Mouse (Mus musculus): Measurements from ENCODE around the gene Cabp7. TPM values are rescaled to one million over a fixed set of nuclear protein-coding genes. Genes with fewer than 3 reads are reported as not detected.
A peak's percentile ranks its signal among the peaks of the same experiment; 100 is the strongest.

Gene Cabp7
- polyA plus RNA-seq, 1 experiment: 5.2 TPM

GRCm38 (mm10) chr11:4704072-4704964 lies 42.3 kb downstream of the Cabp7 start, which contains the start of the genes Uqcr10 and Zmat5:
Uqcr10 (minus strand) TSS chr11:4704342.
Zmat5 (plus strand) TSS chr11:4704678.
- peak; percentile 98 for DNase-seq (ENCODE audit: low read depth)
- no peak for TF ChIP-seq CTCF (IDR thresholded peaks at IDR 0.05; ENCODE audit: borderline replicate concordance, extremely low read depth, insufficient read depth, insufficient read length)
- TF ChIP-seq POLR2A (IDR thresholded peaks at IDR 0.05; ENCODE audit: borderline replicate concordance, extremely low read depth, insufficient read depth, insufficient read length, poor library complexity, severe bottlenecking): peak; percentile 72; the same call in 1 of the 2 replicates

DNA sequence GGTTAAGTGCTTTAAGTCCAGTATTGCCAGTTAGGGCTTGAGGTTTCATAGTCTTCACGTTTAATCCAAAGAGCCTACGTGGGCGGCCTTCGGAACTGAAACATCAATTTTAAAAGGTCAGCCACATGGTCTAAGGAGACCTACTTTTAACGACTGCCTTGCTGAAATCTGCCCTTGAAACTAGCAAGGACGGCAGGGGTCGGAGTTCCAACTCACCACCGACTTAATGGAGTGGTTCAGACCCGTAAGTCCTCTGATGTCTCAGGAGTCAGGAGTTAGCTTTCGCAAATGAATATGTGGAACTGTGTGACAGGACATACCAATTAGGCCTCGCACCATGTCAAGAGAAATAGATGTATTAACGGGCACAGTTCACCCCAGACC lies 42.9 kb downstream of the Cabp7 start:
- no peak for DNase-seq (ENCODE audit: low read depth)
- no peak for TF ChIP-seq CTCF (IDR thresholded peaks at IDR 0.05; ENCODE audit: borderline replicate concordance, extremely low read depth, insufficient read depth, insufficient read length)
- no peak for TF ChIP-seq POLR2A (IDR thresholded peaks at IDR 0.05; ENCODE audit: borderline replicate concordance, extremely low read depth, insufficient read depth, insufficient read length, poor library complexity, severe bottlenecking)

DNA sequence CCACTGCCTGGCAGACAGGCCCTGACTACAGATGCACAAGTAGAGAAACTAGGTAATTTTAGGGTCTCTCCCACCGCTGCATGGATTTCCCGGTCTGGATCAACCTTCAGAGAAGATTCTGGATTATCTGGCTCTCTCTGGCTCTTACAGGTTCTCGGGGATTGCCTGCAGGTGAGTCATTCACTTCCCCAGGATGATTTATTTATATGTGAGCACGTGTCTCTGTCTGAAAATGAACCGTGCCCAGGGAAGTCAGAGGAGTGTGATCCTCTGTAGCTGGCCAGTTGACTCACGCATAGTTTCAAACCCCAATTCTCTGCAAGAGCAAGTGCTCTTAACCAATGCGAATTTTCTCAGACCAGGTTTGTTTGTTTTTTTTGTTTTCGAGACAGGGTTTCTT lies 45.9 kb downstream of the Cabp7 start:
- no peak for DNase-seq (ENCODE audit: low read depth)
- TF ChIP-seq CTCF (IDR thresholded peaks at IDR 0.05; ENCODE audit: borderline replicate concordance, extremely low read depth, insufficient read depth, insufficient read length): no peak
- TF ChIP-seq POLR2A (IDR thresholded peaks at IDR 0.05; ENCODE audit: borderline replicate concordance, extremely low read depth, insufficient read depth, insufficient read length, poor library complexity, severe bottlenecking): no peak

- peak; percentile 31 for DNase-seq (ENCODE audit: low read depth)
- TF ChIP-seq CTCF (IDR thresholded peaks at IDR 0.05; ENCODE audit: borderline replicate concordance, extremely low read depth, insufficient read depth, insufficient read length) (peak; percentile 22; the same call in 1 of the 2 replicates), POLR2A (IDR thresholded peaks at IDR 0.05; ENCODE audit: borderline replicate concordance, extremely low read depth, insufficient read depth, insufficient read length, poor library complexity, severe bottlenecking) (no peak)
Measured at GRCm38 (mm10) chr11:4697043-4697983, 49.3 kb downstream of the Cabp7 start.

DNA sequence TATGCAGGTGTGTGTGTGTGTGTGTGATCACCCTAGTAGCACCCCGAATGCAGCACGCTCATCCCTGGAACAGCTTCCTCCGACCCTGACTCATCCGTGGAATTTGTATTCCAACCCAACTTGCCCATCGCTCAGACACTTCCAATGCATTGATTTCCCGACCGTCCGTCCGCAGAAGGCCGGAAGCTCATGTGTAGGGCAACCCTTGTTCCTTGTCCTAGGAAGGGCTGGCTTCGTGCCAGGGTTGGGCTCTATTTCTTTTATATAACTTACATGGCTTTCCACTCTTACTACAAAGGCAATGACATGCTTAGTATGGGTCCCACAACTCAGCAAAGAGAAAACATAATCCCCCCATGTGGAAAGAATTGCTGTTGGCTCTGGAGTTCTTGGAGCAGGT lies 54.4 kb downstream of the Cabp7 start:
- TF ChIP-seq POLR2A (IDR thresholded peaks at IDR 0.05; ENCODE audit: borderline replicate concordance, extremely low read depth, insufficient read depth, insufficient read length, poor library complexity, severe bottlenecking) (no peak), CTCF (IDR thresholded peaks at IDR 0.05; ENCODE audit: borderline replicate concordance, extremely low read depth, insufficient read depth, insufficient read length) (no peak)
- DNase-seq (ENCODE audit: low read depth): no peak

DNA sequence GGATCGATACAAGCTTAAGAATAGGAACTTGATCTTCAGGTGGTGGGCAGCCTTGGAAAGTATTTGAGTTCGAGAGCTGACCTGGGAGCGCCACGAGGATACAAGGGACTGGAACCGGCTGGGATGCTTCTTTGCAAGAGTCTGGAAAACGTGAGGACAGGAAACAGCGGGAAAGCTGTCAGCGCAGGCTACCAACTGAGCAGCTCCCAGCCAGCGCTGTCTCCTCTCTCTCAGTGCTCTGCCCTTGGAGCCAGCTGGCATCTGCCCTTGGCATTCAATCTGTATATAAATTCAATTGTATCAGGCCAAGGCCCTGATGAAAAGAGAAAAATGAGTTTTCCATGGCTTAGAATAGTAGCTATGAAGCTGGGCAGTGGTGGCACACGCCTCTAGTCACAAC lies 55.4 kb downstream of the Cabp7 start:
- DNase-seq (ENCODE audit: low read depth): peak; percentile 36
- TF ChIP-seq POLR2A (IDR thresholded peaks at IDR 0.05; ENCODE audit: borderline replicate concordance, extremely low read depth, insufficient read depth, insufficient read length, poor library complexity, severe bottlenecking): no peak
- no peak for TF ChIP-seq CTCF (IDR thresholded peaks at IDR 0.05; ENCODE audit: borderline replicate concordance, extremely low read depth, insufficient read depth, insufficient read length)

DNA sequence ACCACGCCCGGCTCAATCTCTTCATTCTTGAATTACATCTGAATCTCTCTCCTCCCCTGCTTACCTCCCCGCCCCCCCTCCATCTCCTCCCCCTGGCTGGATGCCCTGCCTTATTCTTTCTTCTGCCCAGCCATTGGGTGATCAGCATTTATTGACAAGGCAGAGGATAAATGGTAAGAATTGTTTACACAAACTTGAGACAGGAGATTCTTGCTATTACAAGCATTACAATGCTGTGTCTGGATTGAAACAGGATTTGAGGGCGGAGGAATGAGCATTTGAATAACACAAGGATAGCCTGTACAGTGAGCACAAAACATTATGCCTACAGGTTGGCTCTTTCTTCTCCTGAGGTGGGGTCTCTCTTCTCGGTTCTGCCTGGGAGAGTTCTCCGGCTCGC lies 56.2 kb downstream of the Cabp7 start:
- no peak for TF ChIP-seq CTCF (IDR thresholded peaks at IDR 0.05; ENCODE audit: borderline replicate concordance, extremely low read depth, insufficient read depth, insufficient read length)
- TF ChIP-seq POLR2A (IDR thresholded peaks at IDR 0.05; ENCODE audit: borderline replicate concordance, extremely low read depth, insufficient read depth, insufficient read length, poor library complexity, severe bottlenecking): no peak
- no peak for DNase-seq (ENCODE audit: low read depth)

DNA sequence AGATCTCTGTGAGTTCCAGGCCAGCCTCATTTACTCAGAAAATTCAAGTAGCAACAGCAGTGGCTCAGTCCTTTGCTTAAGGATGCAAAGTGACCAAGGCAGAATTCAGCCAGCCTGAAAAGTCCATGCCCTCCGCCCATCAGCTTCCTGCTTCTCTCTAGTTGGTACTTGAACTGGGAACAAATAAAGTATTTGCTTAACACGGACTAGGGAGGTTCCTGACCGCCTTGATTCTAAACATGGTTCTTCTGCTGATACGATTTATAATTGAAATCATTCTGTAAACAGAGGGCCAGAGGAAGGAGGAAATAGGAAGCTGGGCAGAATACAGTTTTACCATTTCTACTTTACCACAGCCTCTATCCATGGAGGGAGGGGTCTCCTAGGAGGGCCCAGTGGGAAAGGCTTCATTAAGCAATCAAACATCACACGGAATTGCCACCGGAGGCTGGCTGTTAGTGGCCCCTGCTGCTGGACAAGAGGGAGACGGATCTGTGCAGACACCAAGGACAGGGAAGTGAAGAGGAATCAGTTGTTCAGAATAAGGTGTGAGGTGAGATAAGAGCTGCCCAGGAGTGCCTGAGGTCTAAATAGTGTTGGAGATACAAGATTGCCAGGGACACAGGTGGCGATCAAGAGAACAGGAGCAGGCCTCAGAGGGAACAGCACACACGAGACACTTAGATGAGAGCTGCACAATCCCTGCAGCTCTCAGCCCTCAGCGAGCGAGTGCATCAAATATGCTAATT lies 57.8 kb downstream of the Cabp7 start:
- TF ChIP-seq CTCF (IDR thresholded peaks at IDR 0.05; ENCODE audit: borderline replicate concordance, extremely low read depth, insufficient read depth, insufficient read length) (no peak), POLR2A (IDR thresholded peaks at IDR 0.05; ENCODE audit: borderline replicate concordance, extremely low read depth, insufficient read depth, insufficient read length, poor library complexity, severe bottlenecking) (no peak)
- DNase-seq (ENCODE audit: low read depth): no peak

GRCm38 (mm10) chr11:4687874-4688273 lies 58.7 kb downstream of the Cabp7 start:
- TF ChIP-seq POLR2A (IDR thresholded peaks at IDR 0.05; ENCODE audit: borderline replicate concordance, extremely low read depth, insufficient read depth, insufficient read length, poor library complexity, severe bottlenecking) (no peak), CTCF (IDR thresholded peaks at IDR 0.05; ENCODE audit: borderline replicate concordance, extremely low read depth, insufficient read depth, insufficient read length) (no peak)
- DNase-seq (ENCODE audit: low read depth): no peak

GRCm38 (mm10) chr11:4687027-4687426 lies 59.6 kb downstream of the Cabp7 start:
- DNase-seq (ENCODE audit: low read depth): no peak
- TF ChIP-seq CTCF (IDR thresholded peaks at IDR 0.05; ENCODE audit: borderline replicate concordance, extremely low read depth, insufficient read depth, insufficient read length) (no peak), POLR2A (IDR thresholded peaks at IDR 0.05; ENCODE audit: borderline replicate concordance, extremely low read depth, insufficient read depth, insufficient read length, poor library complexity, severe bottlenecking) (no peak)

Other genes starting within 250 kb of the Cabp7 start
- 41.4 and 53.7 TPM in 2 replicates for gene Mtmr3, start 151.9 kb downstream of the Cabp7 start, polyA plus RNA-seq (2012; rRNA removed)
- not detected in 2 replicates for gene Gm11032, start 126.7 kb downstream of the Cabp7 start, polyA plus RNA-seq (2012; rRNA removed)
- gene Ascc2, start 109.0 kb downstream of the Cabp7 start, polyA plus RNA-seq (2012; rRNA removed): 27.5 and 32.3 TPM in 2 replicates
- gene Uqcr10, start 42.4 kb downstream of the Cabp7 start, polyA plus RNA-seq (2012; rRNA removed): 554 and 676 TPM in 2 replicates
- 40.2 and 57.7 TPM in 2 replicates for gene Zmat5, start 42.1 kb downstream of the Cabp7 start, polyA plus RNA-seq (2012; rRNA removed)
- 82.3 and 96.3 TPM in 2 replicates for gene Nf2, start 102.8 kb upstream of the Cabp7 start, polyA plus RNA-seq (2012; rRNA removed)
- 101 and 117 TPM in 2 replicates for gene Nipsnap1, start 127.2 kb upstream of the Cabp7 start, polyA plus RNA-seq (2012; rRNA removed)
- gene Thoc5, start 148.5 kb upstream of the Cabp7 start, polyA plus RNA-seq (2012; rRNA removed): 75.1 and 84.7 TPM in 2 replicates
- 1.5 and 4.9 TPM in 2 replicates for gene Nefh, start 201.3 kb upstream of the Cabp7 start, polyA plus RNA-seq (2012; rRNA removed)
- gene Ap1b1, start 240.0 kb upstream of the Cabp7 start, polyA plus RNA-seq (2012; rRNA removed): 110 and 115 TPM in 2 replicates